Mouse (Mus musculus): ENCODE results near the gene Ankle1.

DNA sequence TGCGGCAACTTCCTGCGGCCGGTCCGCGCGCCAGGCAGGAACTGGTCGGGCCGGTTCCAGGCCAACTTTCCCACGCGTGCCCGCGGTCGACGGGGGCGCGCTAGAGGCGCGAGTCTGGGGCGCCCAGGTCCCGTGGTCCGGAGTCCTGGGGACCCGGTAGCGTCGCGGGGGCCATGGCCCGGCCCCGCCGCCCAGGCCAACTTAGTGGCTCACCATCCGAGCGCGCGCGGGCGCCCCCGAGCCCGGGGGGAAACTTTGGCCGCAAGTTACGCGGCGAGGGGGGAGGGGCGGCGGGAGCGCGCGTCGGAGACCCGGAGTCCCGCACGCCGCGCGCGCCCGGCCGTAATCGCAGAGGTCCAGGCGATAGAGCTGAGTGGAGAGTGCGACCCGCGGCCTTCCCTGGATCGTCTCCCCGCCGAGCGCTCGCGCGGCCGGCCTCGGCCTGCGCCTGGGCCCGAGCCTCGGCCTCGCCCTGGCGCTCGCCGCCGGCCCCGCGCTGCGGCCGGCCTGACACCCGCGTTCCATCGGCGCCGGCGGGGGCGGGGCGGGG is 24.3 kb upstream of the Ankle1 start, which contains the start of gene Nr2f6:
- TF ChIP-seq POLR2A (IDR thresholded peaks at IDR 0.05; ENCODE audit: insufficient read depth, low read depth, low read length) (no peak), CTCF (IDR thresholded peaks at IDR 0.05) (no peak), EP300 (IDR thresholded peaks at IDR 0.05; ENCODE audit: insufficient read depth, low read depth, low read length) (no peak)
